Mouse (Mus musculus): ENCODE measurements around the gene Strip2. TPM values are rescaled to one million over a fixed set of nuclear protein-coding genes. Genes with fewer than 3 reads are reported as not detected.

The Strip2 gene
- polyA plus RNA-seq, 1 experiment from 2014 or later, result 4.2 TPM

- Histone ChIP-seq H3K27me3 (ENCODE audit: control insufficient read depth, insufficient read depth, low read depth, low read length) (no peaks in the 10 kb centered on the region), H3K9me3 (replicated peaks; ENCODE audit: control insufficient read depth, low read length, poor library complexity, severe bottlenecking) (no peaks in the 10 kb centered on the region), H3K36me3 (ENCODE audit: control insufficient read depth, insufficient read depth, low read length) (no peaks in the 10 kb centered on the region), H3K4me3 (ENCODE audit: low read depth, low read length) (no peak overlapping the region), H3K27ac (ENCODE audit: low read length) (no peak overlapping the region), H3K9ac (ENCODE audit: low read depth, low read length) (no peak overlapping the region), H3K4me1 (ENCODE audit: control insufficient read depth, insufficient read depth, low read length) (no peaks in the 10 kb centered on the region), H3K4me2 (ENCODE audit: low read length) (no peak overlapping the region)
- no peak for ATAC-seq
- 68% methylated on average over 8 of the region's 8 CpGs for WGBS
Measured at GRCm38 (mm10) chr6:29974836-29975235, 58.0 kb downstream of the Strip2 start.

DNA sequence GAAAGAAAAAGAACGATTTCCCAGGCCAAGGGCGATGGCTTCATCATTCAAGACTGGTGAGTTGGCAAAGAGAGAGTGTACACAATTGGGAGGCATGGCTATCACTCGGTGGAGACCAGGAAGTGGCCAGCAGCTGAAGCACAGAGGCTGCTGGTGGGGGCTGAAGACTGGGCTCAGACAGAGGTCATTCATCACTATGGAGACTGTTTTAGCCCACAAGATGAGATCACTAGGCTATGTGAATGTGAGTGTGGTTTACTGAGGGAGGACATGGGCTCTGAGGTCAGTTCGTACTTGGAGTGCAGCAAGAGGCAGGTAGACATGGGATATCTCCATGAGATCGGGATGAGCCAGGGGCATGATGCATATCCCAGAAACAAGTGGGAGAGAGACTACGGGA lies 63.6 kb downstream of the Strip2 start:
- no peak for ATAC-seq
- Histone ChIP-seq H3K36me3 (ENCODE audit: control insufficient read depth, insufficient read depth, low read length) (no peaks in the 10 kb centered on the region), H3K4me2 (ENCODE audit: low read length) (no peak overlapping the region), H3K4me3 (ENCODE audit: low read depth, low read length) (no peak overlapping the region), H3K27me3 (ENCODE audit: control insufficient read depth, insufficient read depth, low read depth, low read length) (peaks cover 4% of the 10 kb centered on the region; the same call in 1 of the 2 replicates), H3K9me3 (replicated peaks; ENCODE audit: control insufficient read depth, low read length, poor library complexity, severe bottlenecking) (no peaks in the 10 kb centered on the region), H3K27ac (ENCODE audit: low read length) (no peak overlapping the region), H3K4me1 (ENCODE audit: control insufficient read depth, insufficient read depth, low read length) (peaks cover 4% of the 10 kb centered on the region; the same call in 1 of the 2 replicates), H3K9ac (ENCODE audit: low read depth, low read length) (no peak overlapping the region)
- WGBS, result 88% methylated on average over 6 of the region's 6 CpGs

GRCm38 (mm10) chr6:29981797-29982196 lies 65.0 kb downstream of the Strip2 start:
- Histone ChIP-seq H3K4me2 (ENCODE audit: low read length) (no peak overlapping the region), H3K9me3 (replicated peaks; ENCODE audit: control insufficient read depth, low read length, poor library complexity, severe bottlenecking) (no peaks in the 10 kb centered on the region), H3K9ac (ENCODE audit: low read depth, low read length) (no peak overlapping the region), H3K27me3 (ENCODE audit: control insufficient read depth, insufficient read depth, low read depth, low read length) (peaks cover 9% of the 10 kb centered on the region), H3K4me1 (ENCODE audit: control insufficient read depth, insufficient read depth, low read length) (peaks cover 4% of the 10 kb centered on the region; the same call in 1 of the 2 replicates), H3K4me3 (ENCODE audit: low read depth, low read length) (no peak overlapping the region), H3K27ac (ENCODE audit: low read length) (no peak overlapping the region), H3K36me3 (ENCODE audit: control insufficient read depth, insufficient read depth, low read length) (no peaks in the 10 kb centered on the region)
- no peak for ATAC-seq

- Histone ChIP-seq H3K9me3 (replicated peaks; ENCODE audit: control insufficient read depth, low read length, poor library complexity, severe bottlenecking) (no peaks in the 10 kb centered on the region), H3K36me3 (ENCODE audit: control insufficient read depth, insufficient read depth, low read length) (no peaks in the 10 kb centered on the region), H3K27ac (ENCODE audit: low read length) (no peak overlapping the region), H3K9ac (ENCODE audit: low read depth, low read length) (peak overlapping the region; percentile 63), H3K27me3 (ENCODE audit: control insufficient read depth, insufficient read depth, low read depth, low read length) (peaks cover 9% of the 10 kb centered on the region), H3K4me3 (ENCODE audit: low read depth, low read length) (peak overlapping the region; percentile 48), H3K4me2 (ENCODE audit: low read length) (peak overlapping the region; percentile 93), H3K4me1 (ENCODE audit: control insufficient read depth, insufficient read depth, low read length) (peaks cover 4% of the 10 kb centered on the region; the same call in 1 of the 2 replicates)
- under 1% methylated on average over 37 of the region's 37 CpGs for WGBS
- ATAC-seq, result peak; percentile 72; the same call in 1 of the 2 replicates
Measured at GRCm38 (mm10) chr6:29985058-29985498, 68.3 kb downstream of the Strip2 start.

DNA sequence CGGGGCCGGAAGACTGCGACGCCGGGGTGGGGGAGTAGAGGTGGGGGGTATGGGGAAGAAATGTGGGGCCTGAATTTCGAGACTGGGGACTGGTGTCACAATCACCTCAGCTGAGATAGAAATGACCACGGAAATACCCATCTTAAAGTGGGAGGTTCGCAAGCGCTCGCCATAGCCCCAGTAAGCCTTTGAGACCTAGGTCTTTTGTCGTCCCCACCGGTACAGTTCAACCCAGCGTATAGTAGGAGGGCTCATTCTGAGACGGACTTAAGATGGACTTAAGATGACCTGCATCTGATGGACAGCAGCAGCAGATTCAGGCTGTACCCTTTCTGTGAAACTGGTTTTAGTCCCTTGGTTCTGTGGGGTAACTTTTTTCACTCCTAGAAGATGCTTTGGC lies 68.7 kb downstream of the Strip2 start:
- Histone ChIP-seq H3K4me3 (ENCODE audit: low read depth, low read length) (peak overlapping the region; percentile 48), H3K4me2 (ENCODE audit: low read length) (peak overlapping the region; percentile 93), H3K4me1 (ENCODE audit: control insufficient read depth, insufficient read depth, low read length) (peaks cover 4% of the 10 kb centered on the region; the same call in 1 of the 2 replicates), H3K9me3 (replicated peaks; ENCODE audit: control insufficient read depth, low read length, poor library complexity, severe bottlenecking) (no peaks in the 10 kb centered on the region), H3K27ac (ENCODE audit: low read length) (no peak overlapping the region), H3K36me3 (ENCODE audit: control insufficient read depth, insufficient read depth, low read length) (no peaks in the 10 kb centered on the region), H3K27me3 (ENCODE audit: control insufficient read depth, insufficient read depth, low read depth, low read length) (peaks cover 9% of the 10 kb centered on the region), H3K9ac (ENCODE audit: low read depth, low read length) (peak overlapping the region; percentile 63)
- ATAC-seq, result 0 out of 2 replicates have a peak, but pooled peaks have one; percentile 36
- under 1% methylated on average over 14 of the region's 14 CpGs for WGBS

GRCm38 (mm10) chr6:29985986-29986385 lies 69.2 kb downstream of the Strip2 start:
- H3K4me2 ChIP-seq (ENCODE audit: low read length), result peak overlapping the region; percentile 93; the same call in 1 of the 2 replicates
- no peaks in the 10 kb centered on the region for H3K36me3 ChIP-seq (ENCODE audit: control insufficient read depth, insufficient read depth, low read length)
- H3K4me3 ChIP-seq (ENCODE audit: low read depth, low read length), result peak overlapping the region; percentile 48; the same call in 1 of the 2 replicates
- peaks cover 9% of the 10 kb centered on the region for H3K27me3 ChIP-seq (ENCODE audit: control insufficient read depth, insufficient read depth, low read depth, low read length)
- 44% methylated on average over 6 of the region's 6 CpGs for WGBS
- no peak for ATAC-seq
- H3K9ac ChIP-seq (ENCODE audit: low read depth, low read length), result no peak overlapping the region; the same call in 1 of the 2 replicates
- no peaks in the 10 kb centered on the region for H3K9me3 ChIP-seq (replicated peaks; ENCODE audit: control insufficient read depth, low read length, poor library complexity, severe bottlenecking)
- H3K4me1 ChIP-seq (ENCODE audit: control insufficient read depth, insufficient read depth, low read length), result peaks cover 4% of the 10 kb centered on the region; the same call in 1 of the 2 replicates
- H3K27ac ChIP-seq (ENCODE audit: low read length), result no peak overlapping the region

- Histone ChIP-seq H3K27me3 (ENCODE audit: control insufficient read depth, insufficient read depth, low read depth, low read length) (peaks cover 9% of the 10 kb centered on the region), H3K4me2 (ENCODE audit: low read length) (no peak overlapping the region), H3K9me3 (replicated peaks; ENCODE audit: control insufficient read depth, low read length, poor library complexity, severe bottlenecking) (no peaks in the 10 kb centered on the region), H3K4me3 (ENCODE audit: low read depth, low read length) (no peak overlapping the region), H3K36me3 (ENCODE audit: control insufficient read depth, insufficient read depth, low read length) (no peaks in the 10 kb centered on the region), H3K4me1 (ENCODE audit: control insufficient read depth, insufficient read depth, low read length) (peaks cover 4% of the 10 kb centered on the region; the same call in 1 of the 2 replicates), H3K9ac (ENCODE audit: low read depth, low read length) (no peak overlapping the region), H3K27ac (ENCODE audit: low read length) (no peak overlapping the region)
- 59% methylated on average over 3 of the region's 3 CpGs for WGBS
- ATAC-seq, result no peak
Measured at GRCm38 (mm10) chr6:29987246-29987645, 70.4 kb downstream of the Strip2 start.

DNA sequence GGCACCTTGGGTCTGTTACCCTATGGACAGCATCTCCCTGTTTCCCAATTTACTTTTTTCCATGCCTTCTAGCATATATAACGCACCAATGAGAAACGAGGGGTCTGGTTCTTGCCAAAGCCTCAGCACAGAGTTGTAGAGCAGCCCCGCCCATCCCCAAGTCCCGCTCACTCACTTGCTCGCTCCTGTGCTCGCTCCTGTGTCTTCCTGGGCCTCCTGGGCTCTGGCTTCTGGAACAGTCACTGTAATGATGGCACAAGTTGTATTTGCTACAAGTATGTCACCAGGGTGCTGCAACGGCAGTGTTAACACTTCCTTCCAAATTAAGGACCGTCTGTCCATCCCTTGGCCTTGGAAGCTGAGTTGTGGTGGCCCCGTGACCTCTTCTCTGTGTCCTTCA lies 81.3 kb downstream of the Strip2 start:
- no peaks in the 10 kb centered on the region for H3K36me3 ChIP-seq (ENCODE audit: control insufficient read depth, insufficient read depth, low read length)
- H3K27me3 ChIP-seq (ENCODE audit: control insufficient read depth, insufficient read depth, low read depth, low read length), result no peaks in the 10 kb centered on the region
- H3K9ac ChIP-seq (ENCODE audit: low read depth, low read length), result no peak overlapping the region
- H3K4me3 ChIP-seq (ENCODE audit: low read depth, low read length), result no peak overlapping the region
- no peak for ATAC-seq
- H3K27ac ChIP-seq (ENCODE audit: low read length), result no peak overlapping the region
- H3K4me2 ChIP-seq (ENCODE audit: low read length), result no peak overlapping the region
- H3K9me3 ChIP-seq (replicated peaks; ENCODE audit: control insufficient read depth, low read length, poor library complexity, severe bottlenecking), result no peaks in the 10 kb centered on the region
- no peaks in the 10 kb centered on the region for H3K4me1 ChIP-seq (ENCODE audit: control insufficient read depth, insufficient read depth, low read length)
- WGBS, result 78% methylated on average over 9 of the region's 9 CpGs

DNA sequence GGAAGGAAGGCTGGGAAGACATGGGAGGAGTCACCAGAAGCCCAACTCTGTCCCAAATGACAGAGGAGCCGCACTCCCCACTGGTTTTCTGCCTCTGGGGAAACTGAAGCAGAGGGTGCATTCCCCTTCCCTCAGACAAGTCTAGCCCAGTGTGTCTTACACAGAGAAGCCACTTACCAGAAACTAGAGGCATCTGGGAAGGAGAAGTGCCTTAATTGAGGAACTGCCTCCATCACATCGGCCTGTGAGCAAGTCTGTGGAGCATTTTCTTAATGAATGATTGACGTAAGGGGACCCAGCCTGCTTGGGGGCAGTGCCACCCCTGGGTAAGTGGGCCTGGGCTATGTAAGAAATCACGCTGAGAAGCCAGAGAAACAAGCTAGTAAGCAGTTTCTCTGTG lies 82.0 kb downstream of the Strip2 start:
- H3K4me3 ChIP-seq (ENCODE audit: low read depth, low read length), result no peak overlapping the region
- no peaks in the 10 kb centered on the region for H3K4me1 ChIP-seq (ENCODE audit: control insufficient read depth, insufficient read depth, low read length)
- ATAC-seq, result no peak
- no peaks in the 10 kb centered on the region for H3K9me3 ChIP-seq (replicated peaks; ENCODE audit: control insufficient read depth, low read length, poor library complexity, severe bottlenecking)
- H3K36me3 ChIP-seq (ENCODE audit: control insufficient read depth, insufficient read depth, low read length), result no peaks in the 10 kb centered on the region
- no peak overlapping the region for H3K4me2 ChIP-seq (ENCODE audit: low read length)
- H3K27ac ChIP-seq (ENCODE audit: low read length), result no peak overlapping the region
- 72% methylated on average over 4 of the region's 4 CpGs for WGBS
- H3K9ac ChIP-seq (ENCODE audit: low read depth, low read length), result no peak overlapping the region
- H3K27me3 ChIP-seq (ENCODE audit: control insufficient read depth, insufficient read depth, low read depth, low read length), result no peaks in the 10 kb centered on the region

All from midbrain, embryonic 16.5 days (tissue).